Mouse (Mus musculus) gastrocnemius, adult 2 months (tissue): ENCODE results near the gene Cdc14a. TPM values are rescaled to one million over a fixed set of nuclear protein-coding genes. Genes with fewer than 3 reads are reported as not detected.

ENCODE experiments used
- DNase-seq: peaks from one replicate; pipeline ENCODE4 v3.0.0; 2022
- H3K27ac ChIP-seq: fragments of 200-600 bp; 2 replicates; pipeline ENCODE4 v1.8.1; 2022; ENCODE audit warnings: mild to moderate bottlenecking
- H3K4me3 ChIP-seq: fragments of 200-600 bp; 2 replicates; pipeline ENCODE4 v1.8.1; 2022; ENCODE audit warnings: mild to moderate bottlenecking, moderate library complexity
- CTCF ChIP-seq: fragments of 200-600 bp; IDR thresholded peaks from 2 replicates; pipeline ENCODE4 v1.8.1; 2022; ENCODE audit warnings: antibody characterized with exemption, mild to moderate bottlenecking, moderate library complexity
- intact Hi-C: fragments of 180-260 bp; cut with DNase I; formaldehyde crosslinking; loops from one replicate; pipeline ENCODE4 v1.15.1; 2025
- total RNA-seq, 2 experiments: library from RNA; stranded (reverse); gene quantifications; 2 replicates each; pipeline ENCODE4 v1.2.3; 2021

Cdc14a gene
- total RNA-seq, 2 experiments from 2014 or later, result 19.3 to 28.5 TPM

- peak; percentile 72 for TF ChIP-seq CTCF
- Histone ChIP-seq H3K4me3 (no peak overlapping the region), H3K27ac (no peak overlapping the region)
- intact Hi-C loops, result loop anchor here (2.0 to 10.0 kb wide), 4 partner anchors 162 to 504 kb away; partner anchors contain the start of genes Lrrc39 and Rtca
- peak; percentile 49 for DNase-seq
Measured at GRCm38 (mm10) chr3:116333229-116333628, 90.6 kb downstream of the Cdc14a start.

GRCm38 (mm10) chr3:116331811-116332464 lies 91.9 kb downstream of the Cdc14a start:
- TF ChIP-seq CTCF, result peak; percentile 77
- DNase-seq, result peak; percentile 53
- Histone ChIP-seq H3K4me3 (no peak overlapping the region), H3K27ac (no peak overlapping the region)
- intact Hi-C loops, result loop anchor here (2.0 to 10.0 kb wide), 4 partner anchors 163 to 505 kb away; partner anchors contain the start of genes Lrrc39 and Rtca

DNA sequence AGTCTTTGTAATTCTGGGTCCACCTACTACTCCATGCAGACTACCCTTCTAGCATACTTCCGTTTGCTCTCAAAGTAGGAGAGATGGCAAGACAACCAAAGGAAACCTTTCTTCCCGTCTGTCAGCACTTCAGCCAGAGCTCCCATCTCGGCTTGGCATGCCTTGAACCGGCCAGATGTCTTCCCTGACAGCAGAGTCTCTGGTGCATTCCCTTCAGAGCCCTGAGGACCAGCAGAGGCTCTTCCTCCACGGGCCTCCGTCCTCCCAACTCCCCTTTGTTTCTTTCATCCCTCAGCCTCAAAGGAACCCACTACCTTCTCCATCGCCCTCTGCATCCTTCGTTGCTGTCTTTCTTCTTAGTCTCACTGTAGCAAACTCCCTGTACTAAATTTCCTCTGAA lies 93.9 kb downstream of the Cdc14a start:
- intact Hi-C loops, result loop anchor here (5.0 to 10.0 kb wide), 3 partner anchors 177 to 507 kb away; partner anchors contain the start of genes Lrrc39 and Rtca
- H3K27ac ChIP-seq, result peak overlapping the region; percentile 63
- no peak for TF ChIP-seq CTCF
- no peak overlapping the region for H3K4me3 ChIP-seq
- no peak for DNase-seq

DNA sequence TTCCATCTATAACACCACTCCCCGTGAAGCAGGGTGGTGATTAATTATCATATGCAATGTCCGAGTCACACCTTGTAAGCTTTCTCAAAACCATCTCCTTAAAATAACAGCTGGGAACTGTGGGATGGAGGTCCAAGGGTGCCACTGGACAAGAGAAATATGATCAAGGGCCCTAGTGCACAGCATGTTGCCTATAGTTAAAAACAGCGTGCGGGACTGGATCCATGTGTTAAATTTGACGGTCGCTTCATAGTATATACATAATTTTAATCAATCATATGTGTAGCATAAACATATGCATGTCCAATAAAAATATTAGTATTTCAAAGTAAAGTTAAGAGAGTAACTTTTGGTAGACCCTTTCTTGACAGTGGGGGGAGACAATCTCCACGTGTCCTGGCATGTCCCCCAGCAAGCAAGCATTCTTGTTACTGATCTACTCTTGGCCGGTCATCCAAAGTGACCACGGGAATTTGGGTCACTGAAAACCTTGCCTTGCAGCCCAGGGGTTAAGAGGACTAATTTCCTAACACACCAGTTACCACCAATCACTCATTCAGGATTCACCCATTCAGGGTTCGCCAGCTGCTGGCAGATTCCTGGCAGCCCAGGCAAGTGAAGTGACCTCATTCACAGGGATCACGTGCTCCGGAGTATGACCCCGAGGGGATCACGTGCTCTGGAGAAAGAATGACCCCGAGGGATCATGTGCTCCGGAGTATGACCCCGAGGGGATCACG lies 94.6 kb downstream of the Cdc14a start:
- TF ChIP-seq CTCF, result no peak
- intact Hi-C loops, result no loop called here
- H3K27ac ChIP-seq, result no peak overlapping the region; the same call in 1 of the 2 replicates
- peak; percentile 63 for DNase-seq
- no peak overlapping the region for H3K4me3 ChIP-seq

DNA sequence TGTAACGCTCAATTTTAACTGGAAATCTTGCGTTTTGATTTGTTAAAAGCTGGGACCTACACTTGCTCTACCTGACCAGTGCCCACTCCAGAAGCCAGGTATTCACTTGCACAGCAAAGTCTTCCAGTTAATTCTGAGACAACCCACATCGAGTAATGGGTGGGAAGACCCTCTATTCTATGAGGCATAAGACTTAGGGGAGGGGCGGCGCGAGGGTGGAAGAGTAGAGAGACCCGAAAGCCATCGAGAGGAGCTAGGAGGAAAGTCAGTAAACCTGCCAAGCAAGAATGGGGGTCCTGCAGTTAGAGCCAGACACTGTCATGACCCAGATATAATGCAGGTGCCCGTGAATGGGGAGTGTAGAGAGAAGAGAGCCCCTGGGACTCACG lies 96.2 kb downstream of the Cdc14a start:
- TF ChIP-seq CTCF, result no peak
- DNase-seq, result no peak
- intact Hi-C loops, result loop anchor here (1.0 kb wide), 1 partner anchor 294 kb away; no protein-coding TSS in a partner anchor
- H3K27ac ChIP-seq, result peak overlapping the region; percentile 31; the same call in 1 of the 2 replicates
- H3K4me3 ChIP-seq, result no peak overlapping the region

GRCm38 (mm10) chr3:116327001-116327615 lies 96.7 kb downstream of the Cdc14a start:
- DNase-seq, result peak; percentile 84
- TF ChIP-seq CTCF, result peak; percentile 100; the same call in 1 of the 2 replicates
- intact Hi-C loops, result loop anchor here (1.0 kb wide), 1 partner anchor 294 kb away; no protein-coding TSS in a partner anchor
- H3K4me3 ChIP-seq, result peak overlapping the region; percentile 55
- peak overlapping the region; percentile 31; the same call in 1 of the 2 replicates for H3K27ac ChIP-seq

DNA sequence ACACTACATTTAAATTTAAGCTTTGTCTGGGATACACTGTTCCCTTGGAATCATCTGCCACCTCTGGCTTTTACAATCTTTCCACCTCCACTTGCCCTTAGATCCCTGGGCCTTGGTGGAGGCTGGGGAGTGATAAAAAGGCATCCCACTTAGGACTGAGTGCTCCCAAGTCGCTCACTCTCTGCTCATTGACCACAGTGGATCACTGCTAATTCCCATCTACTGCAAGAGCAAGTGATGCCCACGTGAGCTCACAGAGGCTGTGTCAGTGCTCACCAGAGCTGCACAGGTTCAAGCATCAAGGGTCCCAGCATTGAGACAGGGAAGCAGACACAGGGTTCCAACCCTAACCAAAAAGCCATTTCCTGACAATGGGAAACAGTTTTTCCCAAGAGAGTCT lies 98.3 kb downstream of the Cdc14a start:
- DNase-seq, result no peak
- intact Hi-C loops, result no loop called here
- Histone ChIP-seq H3K27ac (no peak overlapping the region), H3K4me3 (no peak overlapping the region)
- no peak for TF ChIP-seq CTCF

- intact Hi-C loops, result no loop called here
- H3K27ac ChIP-seq, result no peak overlapping the region
Measured at GRCm38 (mm10) chr3:116319696-116320095, 104.1 kb downstream of the Cdc14a start.

DNA sequence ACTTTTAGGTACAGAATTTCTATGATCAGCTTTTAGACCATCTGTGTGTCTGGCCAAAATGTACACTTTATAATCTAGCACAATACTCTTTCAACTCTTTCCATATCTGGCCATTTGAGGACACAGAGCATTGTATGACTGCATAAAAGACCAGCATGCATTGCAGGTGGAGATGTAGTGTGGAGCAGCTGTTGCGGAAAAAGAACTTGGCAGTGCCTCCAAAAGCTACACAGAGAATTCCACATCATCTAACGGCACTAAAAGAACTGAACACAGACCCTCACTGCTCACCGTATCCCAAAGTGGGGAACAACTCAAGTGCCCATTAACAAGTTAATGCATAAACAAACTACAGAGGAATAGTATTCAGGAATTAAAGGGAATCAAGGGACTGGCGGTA lies 112.0 kb downstream of the Cdc14a start:
- DNase-seq, result no peak
- Histone ChIP-seq H3K27ac (no peak overlapping the region), H3K4me3 (no peak overlapping the region)
- no peak for TF ChIP-seq CTCF
- intact Hi-C loops, result no loop called here

More at GRCm38 (mm10) chr3:116319696-116320095, 104.1 kb downstream of the Cdc14a start:
- no peak for DNase-seq
- no peak for TF ChIP-seq CTCF
- no peak overlapping the region for H3K4me3 ChIP-seq

- no peak for DNase-seq
- TF ChIP-seq CTCF, result no peak
- intact Hi-C loops, result no loop called here
- Histone ChIP-seq H3K4me3 (no peak overlapping the region), H3K27ac (no peak overlapping the region)
Measured at GRCm38 (mm10) chr3:116311173-116311572, 112.7 kb downstream of the Cdc14a start.

DNA sequence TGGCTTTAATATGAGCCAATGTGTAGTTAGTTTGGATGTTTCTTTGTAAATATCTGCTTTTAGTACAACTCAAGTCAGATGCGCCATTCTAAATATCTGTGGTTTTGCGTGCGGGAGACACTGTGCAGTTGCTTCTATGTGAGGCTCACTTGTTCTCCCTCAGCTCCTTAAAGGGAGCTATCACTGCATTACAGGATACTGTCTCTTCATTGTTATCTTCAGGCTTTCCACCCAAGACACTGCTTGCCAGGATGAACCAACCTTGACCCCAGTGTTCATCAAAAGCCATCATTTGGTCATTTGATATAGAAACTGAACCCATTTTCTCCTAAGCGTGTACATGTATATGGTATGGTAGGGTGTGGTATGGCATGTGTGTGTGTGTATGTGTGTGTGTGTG lies 113.2 kb downstream of the Cdc14a start:
- intact Hi-C loops, result no loop called here

GRCm38 (mm10) chr3:116310033-116310432 lies 113.8 kb downstream of the Cdc14a start:
- no peak for DNase-seq
- no peak for TF ChIP-seq CTCF
- Histone ChIP-seq H3K27ac (no peak overlapping the region), H3K4me3 (no peak overlapping the region)
- intact Hi-C loops, result no loop called here

More for the DNA sequence above, 113.2 kb downstream of the Cdc14a start:
- TF ChIP-seq CTCF, result no peak
- no peak for DNase-seq
- Histone ChIP-seq H3K4me3 (no peak overlapping the region), H3K27ac (no peak overlapping the region)
